Mouse (Mus musculus): ENCODE results near the gene Ndufs4.

Gene Ndufs4

GRCm38 (mm10) chr13:114388211-114388965 lies at the start of gene Ndufs4:
TSS of gene Ndufs4 (minus strand) at chr13:114388258.
- in situ Hi-C loops (cut with MboI, MseI) = no loop called here

DNA sequence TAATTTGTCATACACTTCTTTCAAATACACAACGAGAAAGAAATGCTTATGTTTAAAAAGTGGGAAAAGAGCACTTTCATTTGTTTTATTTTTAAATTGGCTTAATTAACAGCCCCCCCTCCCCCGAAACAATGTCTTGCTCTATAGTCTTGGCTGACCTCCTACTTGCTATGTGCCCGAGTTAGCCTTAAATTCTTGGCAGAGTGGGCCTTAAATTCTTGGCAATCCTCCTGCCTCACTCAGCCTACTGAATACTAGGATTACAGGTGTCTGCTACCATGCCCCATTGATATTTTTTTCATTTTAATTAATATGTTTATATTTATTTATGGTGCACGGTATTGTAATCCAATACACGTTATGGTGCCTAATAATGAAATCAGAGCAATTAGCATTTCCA lies 44.4 kb upstream of the Ndufs4 start:
- in situ Hi-C loops (cut with MboI, MseI) = no loop called here

DNA sequence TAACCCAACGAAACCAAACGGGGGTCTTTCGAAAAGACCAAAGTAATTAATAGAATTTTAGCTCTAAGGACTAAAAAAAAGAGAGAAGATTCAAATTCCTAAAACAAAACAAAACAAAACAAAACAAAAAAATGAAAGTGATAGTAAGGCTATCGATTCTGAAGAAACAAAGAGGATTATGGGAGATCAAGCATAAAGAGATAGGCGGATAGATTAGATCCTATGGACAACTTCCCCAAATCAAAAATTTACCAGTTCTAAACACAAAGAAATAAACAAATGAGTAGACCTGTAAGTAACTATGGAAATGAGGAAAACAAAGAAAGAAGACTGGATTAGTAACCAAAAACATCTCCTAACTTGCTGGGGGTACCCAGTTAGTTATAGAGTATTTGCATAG lies 37.2 kb upstream of the Ndufs4 start:
- in situ Hi-C loops (cut with MboI, MseI) = no loop called here

- in situ Hi-C loops (cut with MboI, MseI) = no loop called here
These were observed 32.2 kb upstream of the Ndufs4 start for GRCm38 (mm10) chr13:114420235-114420634.

DNA sequence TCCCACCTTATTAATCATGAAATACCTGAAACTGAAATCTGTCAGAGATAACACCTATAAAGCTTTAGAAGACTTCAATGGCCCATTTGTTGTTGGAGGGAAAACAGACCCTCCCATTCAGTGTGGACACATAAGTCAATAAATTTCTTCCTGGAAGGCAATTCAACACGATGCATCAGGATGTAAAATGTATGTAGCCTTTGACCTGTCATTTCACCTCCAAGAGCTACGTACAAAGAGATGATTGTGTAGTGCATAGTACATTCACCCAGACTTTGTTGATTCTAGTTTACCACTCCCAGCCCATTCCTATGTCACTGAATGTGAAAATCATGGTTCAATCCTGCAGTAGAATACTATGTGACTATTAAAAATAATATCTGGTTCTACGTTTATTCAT lies 31.3 kb upstream of the Ndufs4 start:
- in situ Hi-C loops (cut with MboI, MseI) = no loop called here

DNA sequence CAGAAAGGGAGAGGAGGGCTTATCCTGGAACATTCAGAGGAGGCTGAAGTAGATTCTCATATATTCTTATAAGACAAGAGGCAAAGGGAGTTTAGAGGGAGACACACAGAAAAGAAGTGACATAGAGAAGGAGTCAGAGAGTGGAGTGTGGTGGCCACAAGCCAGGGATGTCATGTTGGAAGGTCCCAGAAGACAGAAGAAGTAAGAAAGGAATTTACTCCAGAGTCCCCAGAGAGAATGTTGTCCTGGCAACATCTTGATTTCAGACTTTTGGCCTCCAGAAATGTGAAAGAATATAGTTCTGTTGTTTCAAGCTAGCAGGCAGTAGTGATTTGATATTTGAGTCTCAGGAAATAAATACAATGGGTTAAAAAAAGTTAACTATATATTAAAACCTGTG lies 24.3 kb upstream of the Ndufs4 start:
- in situ Hi-C loops (cut with MboI, MseI) = no loop called here

- in situ Hi-C loops (cut with MboI, MseI) = no loop called here
These were observed 18.8 kb upstream of the Ndufs4 start for GRCm38 (mm10) chr13:114406866-114407265.

- in situ Hi-C loops (cut with MboI, MseI) = no loop called here
These were observed 18.4 kb upstream of the Ndufs4 start for GRCm38 (mm10) chr13:114406424-114406823.

DNA sequence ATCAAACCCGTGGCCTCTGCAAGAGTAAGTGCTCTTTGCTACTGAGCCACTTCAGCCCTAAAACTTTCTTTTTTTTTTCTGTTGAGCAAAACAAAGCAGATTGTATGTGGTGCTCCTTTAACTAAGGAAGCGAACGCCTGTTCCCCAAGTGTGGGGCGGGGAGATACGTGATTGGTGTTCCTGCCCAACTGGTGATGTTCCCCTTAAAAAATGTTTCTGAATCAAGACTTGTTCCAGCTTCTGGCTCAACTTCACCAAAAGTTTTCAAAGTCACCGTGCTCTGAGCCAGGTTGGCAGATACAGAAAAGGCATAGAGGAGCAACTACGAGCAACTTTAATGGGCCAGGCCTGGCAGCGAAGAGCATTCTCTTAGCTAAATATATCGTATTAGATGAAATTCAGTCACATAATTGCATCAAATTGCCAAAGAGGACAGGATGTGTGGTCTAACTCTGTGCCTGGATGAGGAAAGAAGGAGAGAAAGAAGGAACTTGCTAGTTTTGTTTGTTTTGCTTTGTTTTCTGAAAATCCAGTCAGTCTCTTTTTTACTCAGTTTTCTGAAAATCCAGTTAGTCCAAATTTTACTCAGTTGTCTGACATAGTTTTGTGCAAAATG lies 17.1 kb upstream of the Ndufs4 start:
- in situ Hi-C loops (cut with MboI, MseI) = no loop called here

DNA sequence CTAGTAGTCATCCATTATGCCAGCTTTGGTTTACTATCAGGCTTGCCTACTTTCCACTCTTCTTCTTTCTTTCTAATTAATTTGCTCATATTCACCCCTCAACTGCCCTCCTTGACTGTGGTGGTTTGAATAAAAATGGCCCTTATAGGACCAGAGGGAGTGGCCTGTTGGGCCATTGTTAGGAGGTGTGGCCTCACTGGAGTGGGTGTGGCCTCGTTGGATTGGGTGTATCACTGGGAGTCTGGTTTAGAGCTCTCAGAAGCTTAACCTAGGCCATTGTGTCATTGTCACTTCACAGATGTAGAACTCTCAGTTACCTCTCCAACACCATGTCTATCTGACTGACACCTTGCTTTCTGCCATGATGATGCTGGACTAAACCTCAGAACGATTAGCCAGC lies 10.8 kb upstream of the Ndufs4 start:
- in situ Hi-C loops (cut with MboI, MseI) = no loop called here

- in situ Hi-C loops (cut with MboI, MseI) = no loop called here
These were observed 9.2 kb upstream of the Ndufs4 start for GRCm38 (mm10) chr13:114397281-114397680.

DNA sequence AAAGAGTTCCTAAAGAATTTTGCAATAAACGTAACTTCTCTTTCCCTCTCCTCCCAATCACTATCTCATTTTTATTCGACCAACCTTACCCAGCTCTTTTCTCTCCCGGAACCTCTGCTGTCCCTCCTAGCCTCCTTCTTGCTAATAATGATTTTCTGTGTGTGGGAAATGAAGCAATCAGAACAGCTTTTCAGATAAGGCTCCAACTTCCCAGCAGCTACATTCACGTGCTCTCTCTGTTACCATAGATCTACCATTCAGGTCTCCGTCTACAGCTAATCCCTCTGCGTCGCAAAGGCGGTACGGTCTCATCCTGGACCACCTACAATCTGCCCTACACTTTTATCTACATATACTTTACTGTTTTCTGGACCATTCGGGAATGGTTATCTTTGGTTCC lies 8.8 kb upstream of the Ndufs4 start:
- in situ Hi-C loops (cut with MboI, MseI) = no loop called here

DNA sequence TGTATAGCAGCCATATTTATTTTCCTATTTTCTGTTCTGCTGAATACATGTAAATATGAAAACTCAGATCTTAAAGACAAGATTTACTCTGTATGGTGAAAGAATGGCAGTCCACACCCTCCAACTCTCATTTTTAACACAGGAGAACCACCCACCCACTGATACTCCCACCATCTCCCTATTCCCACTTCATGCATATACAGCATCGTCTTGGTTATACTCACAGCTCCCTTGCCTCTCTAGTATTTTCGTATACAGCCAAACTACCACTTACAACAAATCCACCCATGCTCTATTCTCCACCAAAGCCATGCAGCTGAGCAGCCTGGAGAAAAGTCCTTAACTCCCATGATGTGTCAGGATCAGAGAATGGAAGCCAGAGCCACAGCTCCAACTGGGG lies 6.7 kb upstream of the Ndufs4 start:
- in situ Hi-C loops (cut with MboI, MseI) = no loop called here

GRCm38 (mm10) chr13:114392501-114392900 lies 4.4 kb upstream of the Ndufs4 start:
- in situ Hi-C loops (cut with MboI, MseI) = no loop called here

DNA sequence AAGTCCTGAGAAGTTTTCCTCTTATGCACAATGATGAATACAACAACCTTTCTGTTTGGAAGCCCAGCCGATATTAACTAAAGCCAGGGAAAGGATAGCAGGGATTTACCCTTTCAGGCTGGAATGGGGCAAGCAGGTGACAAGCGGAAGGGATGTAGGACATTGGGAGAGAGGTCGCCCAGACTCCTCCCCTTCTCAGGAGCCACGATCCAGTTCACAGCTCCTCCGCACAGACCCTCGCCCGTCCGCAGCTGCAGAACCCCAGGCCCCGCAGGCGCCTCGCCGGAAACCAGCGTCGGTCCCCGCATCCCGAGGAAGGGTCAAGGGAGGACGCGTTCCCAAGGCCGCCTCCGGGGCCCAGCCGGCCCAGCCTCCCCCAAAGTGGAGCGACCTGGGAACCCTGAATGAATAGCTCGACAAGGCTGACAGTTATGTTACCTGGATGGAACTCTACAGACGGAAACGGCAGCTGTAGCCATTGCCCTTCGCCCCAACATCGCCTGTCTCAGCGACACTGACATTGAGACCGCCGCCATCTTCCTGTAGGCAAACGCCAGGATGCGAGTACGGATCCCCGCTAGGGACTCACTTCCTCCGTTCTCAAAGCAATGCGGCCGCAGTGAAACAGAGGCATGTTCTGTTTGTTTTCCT lies 412 bp downstream of the Ndufs4 start:
- in situ Hi-C loops (cut with MboI, MseI) = no loop called here

DNA sequence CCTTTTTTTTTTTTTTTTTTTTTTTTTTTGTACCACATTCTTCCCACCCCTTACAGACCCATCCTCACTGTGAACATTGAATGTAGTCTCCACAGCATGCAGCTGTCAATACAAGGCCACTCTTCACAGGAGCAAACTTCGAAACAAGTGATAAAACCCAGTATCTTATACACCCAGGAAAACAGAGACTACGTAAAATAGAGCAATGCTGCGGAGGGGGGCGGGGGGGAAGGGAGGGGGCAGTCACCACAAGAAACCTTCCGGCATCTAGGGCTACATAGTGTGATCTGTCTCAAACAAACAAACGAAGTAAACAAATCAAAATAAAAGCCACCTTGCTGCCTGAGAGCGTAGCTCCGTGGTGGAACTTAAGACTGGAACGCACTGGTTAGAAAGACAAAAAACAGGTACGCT lies 977 bp downstream of the Ndufs4 start:
- in situ Hi-C loops (cut with MboI, MseI) = no loop called here

- in situ Hi-C loops (cut with MboI, MseI) = no loop called here
These were observed 11.5 kb downstream of the Ndufs4 start for GRCm38 (mm10) chr13:114376511-114376910.

GRCm38 (mm10) chr13:114362086-114362485 lies 26.0 kb downstream of the Ndufs4 start:
- in situ Hi-C loops (cut with MboI, MseI) = no loop called here

DNA sequence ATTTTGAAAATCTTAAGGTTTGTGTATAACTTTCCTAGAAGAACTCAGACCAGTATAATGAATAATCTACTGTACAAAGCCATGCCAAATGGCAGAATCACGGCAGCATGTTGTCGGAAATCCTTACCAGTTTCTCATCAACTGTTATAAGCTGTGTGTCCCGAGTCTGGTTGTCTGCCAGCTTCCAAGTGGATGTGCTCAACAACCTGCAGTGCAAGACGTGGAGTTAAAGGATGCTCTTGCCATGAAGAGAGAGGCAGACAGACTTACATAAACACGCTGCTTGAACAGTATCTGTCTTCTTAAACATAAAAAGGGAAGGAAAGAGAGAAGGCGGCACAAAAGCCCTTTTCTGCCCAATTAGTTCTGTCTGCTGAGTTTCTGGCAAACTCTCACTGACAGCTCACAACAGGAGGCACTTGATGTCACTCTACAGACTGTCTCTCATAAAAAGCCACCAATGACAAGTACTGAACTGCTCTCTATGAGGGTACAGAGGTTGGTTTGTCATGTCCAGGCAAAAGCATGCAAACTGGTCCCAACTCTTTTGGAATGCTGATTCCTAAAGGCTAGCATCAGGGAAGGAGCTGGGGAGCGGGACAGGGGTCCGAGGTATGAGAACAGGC lies 36.6 kb downstream of the Ndufs4 start:
- in situ Hi-C loops (cut with MboI, MseI) = no loop called here

DNA sequence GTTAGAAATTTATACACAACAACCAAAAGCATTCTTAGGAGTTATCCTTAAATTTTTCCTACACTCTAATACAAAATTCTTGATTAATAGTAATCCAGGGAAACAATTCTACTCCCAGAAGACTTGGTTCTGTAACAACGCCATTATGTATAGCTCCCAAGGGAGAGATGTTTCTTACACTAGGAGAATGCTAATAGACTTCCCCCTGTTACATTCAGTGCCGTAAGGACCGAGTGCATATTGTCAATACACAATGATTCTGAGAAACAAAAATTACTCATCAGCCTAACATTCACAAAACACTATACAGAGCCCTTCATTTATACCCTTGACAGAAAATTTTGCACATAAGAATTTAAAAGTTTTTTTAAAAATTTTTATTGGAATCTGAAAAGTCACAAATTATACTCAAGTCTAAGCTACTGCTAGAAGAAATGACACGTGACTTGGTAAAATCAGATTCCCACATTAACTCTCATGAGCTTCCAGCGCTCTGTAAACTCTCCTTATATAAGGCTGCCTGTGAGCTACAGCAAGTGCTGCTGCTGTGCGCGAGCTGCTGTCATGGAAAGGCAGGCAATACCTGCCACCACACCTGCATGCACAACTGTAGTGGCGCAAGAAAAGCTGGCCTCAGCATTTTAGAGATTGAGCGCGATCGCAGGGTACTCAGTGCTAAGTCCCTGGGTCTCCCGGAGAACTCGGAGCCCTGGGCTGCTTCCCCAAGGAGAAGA lies 42.9 kb downstream of the Ndufs4 start:
- in situ Hi-C loops (cut with MboI, MseI) = no loop called here

DNA sequence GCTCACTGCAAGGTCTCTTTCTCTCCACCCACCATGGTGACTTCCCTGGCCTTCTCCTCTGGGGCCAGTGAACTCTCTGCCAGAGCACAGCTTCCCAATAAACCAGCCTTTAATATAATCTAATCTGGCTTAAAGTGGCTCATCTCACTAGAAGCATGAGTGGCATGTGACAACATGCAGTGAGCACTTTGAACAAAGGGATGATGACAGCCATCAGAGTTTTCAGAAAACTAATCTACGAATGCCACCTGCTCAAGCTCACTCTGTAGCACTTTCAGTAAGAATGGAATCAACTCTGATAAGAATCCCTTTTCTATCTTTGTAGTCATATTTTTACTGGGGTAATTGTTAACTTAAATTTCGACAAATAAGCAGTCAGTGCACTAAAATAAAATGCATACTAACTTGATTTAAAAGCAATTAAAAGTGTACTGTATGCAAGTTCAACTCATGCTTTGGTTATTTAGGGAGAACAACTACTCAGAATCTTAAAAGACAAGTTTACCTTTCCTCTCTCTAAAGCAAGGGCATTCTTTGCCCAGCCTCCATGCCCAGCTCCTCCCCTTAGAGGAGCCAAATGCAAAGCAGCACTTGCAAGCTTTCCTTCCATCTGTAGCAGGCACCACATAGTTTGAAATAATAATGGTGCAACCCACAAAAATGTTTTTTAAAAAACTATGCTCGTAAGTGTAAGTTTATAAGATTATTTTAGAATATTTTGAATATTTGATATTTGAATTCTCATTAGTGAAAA lies 43.7 kb downstream of the Ndufs4 start:
- in situ Hi-C loops (cut with MboI, MseI) = no loop called here

Data from T-helper 2 cell (primary cell).